Mouse (Mus musculus) liver, postnatal 0 days (tissue): ENCODE results near the gene Churc1.

Experiments used
- CTCF ChIP-seq: sonication (generic); IDR thresholded peaks from 2 replicates; pipeline ENCODE4 v1.5.1; 2016; ENCODE audit warnings: antibody characterized with exemption, low read depth
- EP300 ChIP-seq: IDR thresholded peaks from 2 replicates; pipeline ENCODE4 v1.6.1; 2016; ENCODE audit warnings: antibody characterized with exemption, low read depth, mild to moderate bottlenecking

- TF ChIP-seq CTCF (no peak), EP300 (no peak)
Observed at GRCm38 (mm10) chr12:76770841-76771500, 5.6 kb downstream of the Churc1 start.
